Comparison of ENCODE assay signal across 26 mouse cellular contexts in genomic region chr12:38356386-38356785, GRCm38 (mm10).
DNase-seq lines count a peak whose midpoint lies in the region; ATAC-seq lines count a peak whose summit lies in the region.
"Had no signal": no experiment of that assay in that cellular context is flagged by ENCODE, and none has a peak within 500 bp of the region (broad histone marks: within the 10 kb centered on the region; RNA-seq: fewer than 3 reads in every experiment).

No protein-coding gene starts in this region.

- no peaks in the 10 kb centered on the region for H3K36me3 ChIP-seq in kidney, embryonic 16.5 days (ENCODE audit: insufficient read depth, low read length)
- H3K36me3 ChIP-seq: G1E; heart, embryonic 15.5 days; limb, embryonic 13.5 days; liver, embryonic 13.5 days; midbrain, embryonic 15.5 days had no signal

- H3K27me3 ChIP-seq in kidney, embryonic 16.5 days (ENCODE audit: insufficient read depth, low read length), result no peaks in the 10 kb centered on the region
- H3K27me3 ChIP-seq: heart, embryonic 15.5 days; limb, embryonic 13.5 days; liver, embryonic 13.5 days; midbrain, embryonic 15.5 days had no signal

- no peak overlapping the region for H3K27ac ChIP-seq in kidney, embryonic 16.5 days (ENCODE audit: low read length)
- H3K27ac ChIP-seq: heart, adult 2 months; heart, embryonic 15.5 days; left cerebral cortex, adult 2 months; limb, embryonic 13.5 days; liver, embryonic 13.5 days; midbrain, embryonic 15.5 days had no signal

- H3K9ac ChIP-seq in kidney, embryonic 16.5 days (replicated peaks; ENCODE audit: low read length), result no peak overlapping the region
- H3K9ac ChIP-seq: heart, embryonic 15.5 days; limb, embryonic 13.5 days; liver, embryonic 13.5 days; lung, embryonic 14.5 days; midbrain, embryonic 15.5 days had no signal

- H3K9me3 ChIP-seq in kidney, embryonic 16.5 days (ENCODE audit: low read length), result no peaks in the 10 kb centered on the region
- H3K9me3 ChIP-seq: heart, embryonic 15.5 days; limb, embryonic 13.5 days; liver, embryonic 13.5 days; midbrain, embryonic 15.5 days had no signal

- no peaks in the 10 kb centered on the region for H3K4me1 ChIP-seq in kidney, embryonic 16.5 days (ENCODE audit: insufficient read depth, low read length)
- H3K4me1 ChIP-seq: heart, embryonic 15.5 days; limb, embryonic 13.5 days; liver, embryonic 13.5 days; midbrain, embryonic 15.5 days had no signal

- no peak overlapping the region for H3K4me2 ChIP-seq in kidney, embryonic 16.5 days (replicated peaks; ENCODE audit: low read depth, low read length)
- H3K4me2 ChIP-seq: heart, embryonic 15.5 days; limb, embryonic 13.5 days; liver, embryonic 13.5 days; lung, embryonic 14.5 days; midbrain, embryonic 15.5 days had no signal

- no peak for ATAC-seq in kidney, embryonic 16.5 days (ENCODE audit: low FRiP score, low TSS enrichment)
- ATAC-seq: forebrain, embryonic 16.5 days; hindbrain, embryonic 16.5 days; midbrain, embryonic 15.5 days had no signal

- WGBS in kidney, embryonic 16.5 days, result 89% methylated on average over 1 of the region's 1 CpGs

- no peak overlapping the region for H3K4me3 ChIP-seq in kidney, embryonic 16.5 days (ENCODE audit: low read length)
- H3K4me3 ChIP-seq: heart, adult 2 months; heart, embryonic 15.5 days; left cerebral cortex, adult 2 months; limb, embryonic 13.5 days; liver, embryonic 13.5 days; midbrain, embryonic 15.5 days; myocyte had no signal

- DNase-seq in cerebellum, postnatal 10 days, result peak; percentile 42 to 48
- DNase-seq in cerebellum, adult 9-11 months, result no peak
- DNase-seq in left cerebral cortex, adult 11 months (ENCODE audit: low spot score), result peak; percentile 42
- no peak for DNase-seq in left cerebral cortex, postnatal 4 days
- DNase-seq in left cerebral cortex, adult 18-20 months (ENCODE audit: low spot score in 2 of 2), result peak; percentile 26 to 35
- no peak for DNase-seq in urinary bladder, postnatal 36 days (ENCODE audit: low spot score in 2 of 2)
- DNase-seq: adrenal gland, postnatal 14 days; embryo, embryonic 11 days; gastrocnemius, postnatal 25 days; heart, adult 2 months; heart, postnatal 4 days; kidney, adult 11 months; kidney, postnatal 10 days; liver, embryonic 13.5 days; lung, embryonic 14.5 days; lung, postnatal 36 days; thymus, postnatal 25 days had no signal

- intact Hi-C loops in left cerebral cortex, postnatal 4 days (cut with DNase I), result no loop called here

Comparison
In these comparisons a context has a peak if more than half of its experiments do, and no peak if none do; other contexts are left out.
1. DNase-seq: peak in cerebellum, postnatal 10 days (2 of 2), left cerebral cortex, adult 11 months (single experiment) and left cerebral cortex, adult 18-20 months (2 of 2); none in cerebellum, adult 9-11 months (single experiment), left cerebral cortex, postnatal 4 days (single experiment) and urinary bladder, postnatal 36 days (0 of 2).